Mouse (Mus musculus) olfactory bulb, adult 2 months (tissue): Measurements from ENCODE around the gene Abca7.

Source experiments
- CTCF ChIP-seq: fragments of 200-500 bp; IDR thresholded peaks from 2 replicates; pipeline ENCODE4 v1.5.1; 2012; ENCODE audit warnings: low read depth, mild to moderate bottlenecking, low read length, moderate library complexity; ENCODE audit not compliant: insufficient read depth
- POLR2A ChIP-seq: fragments of 200-500 bp; IDR thresholded peaks from 2 replicates; pipeline ENCODE4 v1.6.1; 2012; ENCODE audit warnings: mild to moderate bottlenecking, low read depth, low read length, moderate library complexity; ENCODE audit not compliant: insufficient read depth

DNA sequence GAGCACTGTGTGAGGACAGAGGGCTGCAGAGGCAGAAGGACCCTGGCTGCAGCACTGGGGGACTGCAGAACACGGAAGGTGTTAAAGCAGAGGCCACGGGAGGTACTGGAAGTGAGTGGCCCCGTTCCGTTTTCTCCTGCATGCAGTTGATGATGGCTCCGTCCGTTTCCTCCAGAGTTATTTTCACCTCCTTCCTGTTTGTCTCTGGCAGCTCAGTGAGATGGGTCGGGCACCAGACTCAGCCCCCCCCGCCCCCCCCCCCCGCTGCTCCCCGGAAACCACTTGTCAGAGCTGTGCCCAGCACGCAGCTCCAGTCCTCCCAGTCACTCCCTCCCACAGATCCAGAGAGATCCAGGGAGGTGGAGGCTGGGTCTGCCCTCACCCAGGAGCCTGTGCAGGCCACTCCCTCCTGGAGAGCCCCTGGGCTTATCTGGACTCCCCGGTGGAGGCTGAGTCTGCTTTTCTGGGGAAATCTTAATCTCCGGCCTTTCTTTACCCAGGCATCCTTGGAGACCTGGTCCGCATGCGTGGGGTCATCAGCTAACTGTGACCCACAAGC lies 22.5 kb downstream of the Abca7 start:
- TF ChIP-seq CTCF, result no peak
- TF ChIP-seq POLR2A, result no peak
